Mouse (Mus musculus) lung, adult 2 months (tissue): ENCODE data around the gene Pcolce.

Experiments
- CTCF ChIP-seq: fragments of 200-500 bp; IDR thresholded peaks from 2 replicates; pipeline ENCODE4 v1.5.1; 2011; ENCODE audit warnings: mild to moderate bottlenecking, low read length, control low read depth; ENCODE audit not compliant: insufficient read depth
- POLR2A ChIP-seq: fragments of 200-500 bp; IDR thresholded peaks from 2 replicates; pipeline ENCODE4 v1.6.1; 2011; ENCODE audit warnings: low read depth, mild to moderate bottlenecking, control low read depth, low read length, borderline replicate concordance; ENCODE audit errors: extremely low read depth

GRCm38 (mm10) chr5:137569665-137570064, 43.9 kb downstream of the Pcolce start, which contains the start of gene Tfr2:
- no peak for TF ChIP-seq CTCF
- no peak for TF ChIP-seq POLR2A
